Mouse (Mus musculus): ENCODE measurements around the gene Lpcat2b. TPM values are rescaled to one million over a fixed set of nuclear protein-coding genes. Genes with fewer than 3 reads are reported as not detected.

Lpcat2b gene
- total RNA-seq, 2 experiments from 2014 or later, result not detected

DNA sequence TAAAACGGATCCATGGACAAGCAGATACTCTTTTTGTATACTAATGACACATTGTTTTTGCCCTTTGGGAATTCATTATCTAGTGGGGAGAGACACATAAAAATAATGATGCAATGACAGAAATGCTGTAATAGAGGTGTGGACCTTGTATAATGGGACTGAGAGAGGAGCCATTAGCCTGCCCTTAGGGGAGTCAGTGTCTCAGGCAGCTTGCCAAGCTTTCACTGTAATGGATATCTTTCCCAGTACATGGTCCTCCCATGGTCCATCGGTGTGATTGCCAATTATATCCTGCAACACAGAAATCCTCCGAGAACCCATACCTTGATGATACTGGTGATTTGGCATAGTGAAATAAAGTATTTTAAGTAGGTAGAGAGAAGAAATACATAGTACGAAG, 12.9 kb downstream of the Lpcat2b start:
- intact Hi-C loops (cut with DNase I), result no loop called here
- no peak for DNase-seq

- no peak for DNase-seq
- intact Hi-C loops (cut with DNase I), result no loop called here
Measured at GRCm38 (mm10) chr5:107447977-107448376, 16.6 kb downstream of the Lpcat2b start.

DNA sequence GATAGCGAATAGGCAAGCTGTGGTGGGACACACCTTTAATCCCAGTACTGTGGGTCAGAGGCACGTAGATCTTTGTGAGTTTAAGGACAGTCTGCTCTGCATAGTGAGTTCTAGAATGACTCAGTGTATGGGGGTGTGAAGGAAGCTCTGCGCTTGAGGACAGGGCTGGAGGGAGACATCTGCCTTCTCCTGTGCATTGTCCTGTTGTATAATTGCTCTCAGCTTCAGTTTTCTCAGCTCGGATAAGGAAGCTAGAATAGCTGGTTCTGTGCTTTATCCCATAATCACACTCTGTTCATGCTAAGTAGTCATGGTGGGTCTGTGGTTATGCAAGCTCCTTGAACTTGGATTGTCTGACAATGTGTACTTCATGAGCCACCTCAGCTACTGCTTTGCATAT, 17.4 kb downstream of the Lpcat2b start:
- DNase-seq, result no peak
- intact Hi-C loops (cut with DNase I), result no loop called here

DNA sequence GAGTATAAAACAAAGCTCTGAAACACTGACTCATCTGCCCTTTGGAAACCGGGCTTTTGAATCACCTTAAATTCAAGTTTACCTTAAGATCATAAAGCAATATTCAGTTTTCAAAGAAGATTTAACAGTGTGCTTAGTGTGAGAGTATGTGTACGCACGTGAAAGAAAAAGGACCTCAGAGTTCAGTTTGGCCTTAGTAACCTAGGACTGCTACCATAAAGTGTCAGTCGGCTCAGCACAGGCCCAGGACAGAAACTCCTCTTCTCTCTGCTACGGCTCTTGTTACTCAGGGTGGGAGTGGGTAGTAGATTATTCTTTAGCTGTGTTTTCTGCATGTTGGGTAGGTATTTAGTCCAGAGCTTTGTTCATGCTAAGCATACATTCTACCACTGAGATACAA, 18.3 kb downstream of the Lpcat2b start:
- DNase-seq, result no peak
- intact Hi-C loops (cut with DNase I), result no loop called here

DNA sequence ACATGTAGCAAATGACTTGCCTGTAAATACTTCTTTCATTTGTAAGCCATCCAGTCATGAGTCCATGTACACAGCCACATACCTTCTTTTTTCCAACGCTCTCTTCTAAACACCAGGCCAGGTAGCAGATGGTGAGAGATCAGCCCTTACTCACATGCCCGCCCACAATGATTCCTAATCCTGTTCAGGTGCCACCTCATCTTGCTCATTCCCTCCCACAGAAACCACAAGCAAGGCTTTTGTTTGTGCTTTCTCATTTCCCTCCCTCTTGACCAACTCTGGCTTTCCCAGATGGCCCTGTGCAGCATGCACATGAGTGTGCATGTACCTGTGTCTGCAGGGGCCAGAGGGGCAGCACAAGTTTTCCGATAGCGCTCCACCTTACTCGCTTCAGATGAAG, 18.9 kb downstream of the Lpcat2b start:
- intact Hi-C loops (cut with DNase I), result no loop called here
- DNase-seq, result no peak

GRCm38 (mm10) chr5:107462147-107463076, 31.1 kb downstream of the Lpcat2b start:
- intact Hi-C loops (cut with DNase I), result no loop called here
- no peak for DNase-seq

DNA sequence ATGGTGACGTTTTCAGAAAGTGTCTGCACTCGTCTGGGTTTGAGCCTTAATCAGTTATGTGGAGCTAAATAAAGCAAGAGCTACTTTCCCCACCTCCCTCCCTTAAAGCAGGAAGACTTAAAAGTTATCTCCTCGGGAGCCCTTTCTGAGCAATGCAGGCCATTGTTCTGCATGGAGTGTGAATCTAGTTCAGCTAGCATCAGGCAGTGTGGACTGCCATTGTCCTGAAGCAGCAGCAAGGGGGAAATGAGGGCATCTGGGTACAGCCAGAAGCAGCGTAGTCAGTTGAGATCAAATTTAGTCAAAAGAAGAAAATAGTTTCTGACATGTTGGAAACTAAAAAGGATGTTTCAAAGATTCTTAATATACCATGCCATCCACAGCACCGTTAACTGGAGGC, 35.2 kb downstream of the Lpcat2b start:
- intact Hi-C loops (cut with DNase I), result no loop called here

GRCm38 (mm10) chr5:107467098-107467497, 35.7 kb downstream of the Lpcat2b start:
- DNase-seq, result no peak
- intact Hi-C loops (cut with DNase I), result no loop called here

More for the DNA sequence above, 35.2 kb downstream of the Lpcat2b start:
- DNase-seq, result no peak

- intact Hi-C loops (cut with DNase I), result no loop called here
- DNase-seq, result no peak
Measured at GRCm38 (mm10) chr5:107470600-107471329, 39.4 kb downstream of the Lpcat2b start.

- intact Hi-C loops (cut with DNase I), result no loop called here
Measured at GRCm38 (mm10) chr5:107480194-107480593, 48.8 kb downstream of the Lpcat2b start.

More at GRCm38 (mm10) chr5:107480194-107480593, 48.8 kb downstream of the Lpcat2b start:
- DNase-seq, result no peak

Other genes with a start within 250 kb of the Lpcat2b start
- 10 to 100 TPM; 42.6 to 52.0 TPM for gene Tgfbr3, start 141.9 kb upstream of the Lpcat2b start, total RNA-seq (2021)
- 1 to 10 TPM; 1.0 to 1.2 TPM for gene Brdt, start 100.4 kb upstream of the Lpcat2b start, total RNA-seq (2021)
- under 1 TPM in 1 of 2 experiments, not detected in 1; 0.45 TPM for gene Ephx4, start 28.8 kb upstream of the Lpcat2b start, total RNA-seq (2021)
- 1 to 10 TPM; 5.1 to 6.5 TPM for gene Btbd8, start 6.4 kb downstream of the Lpcat2b start, total RNA-seq (2021)
- gene Gm42669, start 76.1 kb downstream of the Lpcat2b start, total RNA-seq (2021), result not detected
- gene 1700028K03Rik, start 103.2 kb downstream of the Lpcat2b start, total RNA-seq (2021), result under 1 TPM in 1 of 2 experiments, not detected in 1; 0.12 TPM
- gene Rpap2, start 165.8 kb downstream of the Lpcat2b start, total RNA-seq (2021), result 10 to 100 TPM in 1 of 2 experiments, 1 to 10 TPM in 1; 9.2 to 10.0 TPM
- gene Glmn, start 166.3 kb downstream of the Lpcat2b start, total RNA-seq (2021), result 1 to 10 TPM; 9.0 to 9.2 TPM